Mouse (Mus musculus) heart, embryonic 16.5 days (tissue): ENCODE results near the gene Trabd2b. TPM values are rescaled to one million over a fixed set of nuclear protein-coding genes. Genes with fewer than 3 reads are reported as not detected.

Experiments used
- ATAC-seq: fragments of 200-750 bp; cut with Nextera tagmentation; replicated peaks from 2 replicates; pipeline ENCODE4 v1.8.0; 2017; ENCODE audit warnings: moderate number of reproducible peaks; ENCODE audit not compliant: insufficient read depth, low FRiP score; ENCODE audit errors: extremely low read depth
- H3K27ac ChIP-seq: fragments of 300-500 bp; sonication (generic); 2 replicates; pipeline ENCODE4 v1.5.1; 2014; ENCODE audit warnings: mild to moderate bottlenecking, low read length, control low read depth, moderate library complexity
- H3K27me3 ChIP-seq: fragments of 300-500 bp; sonication (generic); 2 replicates; pipeline ENCODE4 v1.6.1; 2014; ENCODE audit warnings: low read length, mixed read lengths; ENCODE audit not compliant: control insufficient read depth, insufficient read depth
- H3K36me3 ChIP-seq: fragments of 300-500 bp; sonication (generic); 2 replicates; pipeline ENCODE4 v1.6.1; 2014; ENCODE audit not compliant: control insufficient read depth, insufficient read depth
- H3K4me1 ChIP-seq: fragments of 300-500 bp; sonication (generic); 2 replicates; pipeline ENCODE4 v1.6.1; 2014; ENCODE audit warnings: low read length, mixed read lengths; ENCODE audit not compliant: control insufficient read depth, insufficient read depth
- H3K4me2 ChIP-seq: fragments of 300-500 bp; sonication (generic); 2 replicates; pipeline ENCODE4 v1.6.1; 2014; ENCODE audit warnings: low read depth, mild to moderate bottlenecking, control low read depth, low read length
- H3K4me3 ChIP-seq: fragments of 300-500 bp; sonication (generic); 2 replicates; pipeline ENCODE4 v1.5.1; 2014; ENCODE audit warnings: mild to moderate bottlenecking, control low read depth, low read length
- H3K9ac ChIP-seq: fragments of 300-500 bp; sonication (generic); 2 replicates; pipeline ENCODE4 v1.6.1; 2014; ENCODE audit warnings: low read length, control low read depth
- H3K9me3 ChIP-seq: fragments of 300-500 bp; sonication (generic); replicated peaks from 2 replicates; pipeline ENCODE4 v1.6.1; 2016; ENCODE audit warnings: low read length; ENCODE audit not compliant: control insufficient read depth
- WGBS: fragments of 180-500 bp; shearing (Covaris S2); extraction: QIAGEN DNeasy Blood & Tissue Kit; methylation state at CpG from one replicate; pipeline ENCODE4 v1.1.7; 2014; 5-methylcytosine and 5-hydroxymethylcytosine counted together
- polyA plus RNA-seq: library from polyadenylated mRNA; unstranded; fragments of >200 nt; fragmentation: Nextera tagmentation; extraction: Ambion mirVana; gene quantifications from 2 replicates; pipeline ENCODE4 v1.2.1, GENCODE M21; 2015

Gene Trabd2b
- polyA plus RNA-seq, 1 experiment from 2014 or later: 3.4 TPM

- WGBS: 73% methylated on average over 4 of the region's 4 CpGs
- Histone ChIP-seq H3K9ac (no peak overlapping the region), H3K36me3 (no peaks in the 10 kb centered on the region), H3K27ac (no peak overlapping the region), H3K27me3 (no peaks in the 10 kb centered on the region), H3K9me3 (no peaks in the 10 kb centered on the region), H3K4me3 (no peak overlapping the region), H3K4me1 (peaks cover 15% of the 10 kb centered on the region), H3K4me2 (no peak overlapping the region)
- no peak for ATAC-seq
Observed at GRCm38 (mm10) chr4:114519321-114519720, 112.8 kb downstream of the Trabd2b start.

- no peaks in the 10 kb centered on the region for H3K9me3 ChIP-seq
- peaks cover 12% of the 10 kb centered on the region for H3K4me1 ChIP-seq
- no peaks in the 10 kb centered on the region for H3K27me3 ChIP-seq
- no peaks in the 10 kb centered on the region for H3K36me3 ChIP-seq
- H3K27ac ChIP-seq: no peak overlapping the region
- 83% methylated on average over 3 of the region's 3 CpGs for WGBS
- ATAC-seq: no peak
- no peak overlapping the region for H3K9ac ChIP-seq
- no peak overlapping the region for H3K4me2 ChIP-seq
- no peak overlapping the region for H3K4me3 ChIP-seq
Observed at GRCm38 (mm10) chr4:114519966-114520365, 113.4 kb downstream of the Trabd2b start.

GRCm38 (mm10) chr4:114523335-114524188 is 117.0 kb downstream of the Trabd2b start:
- no peaks in the 10 kb centered on the region for H3K4me1 ChIP-seq
- H3K27me3 ChIP-seq: no peaks in the 10 kb centered on the region
- 75% methylated on average over 5 of the region's 5 CpGs for WGBS
- no peaks in the 10 kb centered on the region for H3K9me3 ChIP-seq
- no peak overlapping the region for H3K27ac ChIP-seq
- no peak overlapping the region for H3K4me3 ChIP-seq
- H3K9ac ChIP-seq: no peak overlapping the region
- no peaks in the 10 kb centered on the region for H3K36me3 ChIP-seq
- no peak overlapping the region for H3K4me2 ChIP-seq
- ATAC-seq: no peak

- WGBS: 74% methylated on average over 6 of the region's 6 CpGs
- H3K27ac ChIP-seq: no peak overlapping the region
Observed at GRCm38 (mm10) chr4:114531591-114531990, 125.1 kb downstream of the Trabd2b start.

GRCm38 (mm10) chr4:114533894-114534754 is 127.6 kb downstream of the Trabd2b start:
- Histone ChIP-seq H3K9ac (no peak overlapping the region), H3K4me1 (peaks cover 13% of the 10 kb centered on the region), H3K9me3 (no peaks in the 10 kb centered on the region), H3K4me2 (no peak overlapping the region), H3K4me3 (no peak overlapping the region), H3K36me3 (no peaks in the 10 kb centered on the region), H3K27me3 (0 out of 2 replicates have a peak, but pooled peaks cover 6% of the 10 kb centered on the region), H3K27ac (peak overlapping the region; percentile 3; the same call in 1 of the 2 replicates)
- peak; percentile 65 for ATAC-seq
- 66% methylated on average over 4 of the region's 4 CpGs for WGBS

More at GRCm38 (mm10) chr4:114531591-114531990, 125.1 kb downstream of the Trabd2b start:
- H3K36me3 ChIP-seq: no peaks in the 10 kb centered on the region
- no peak overlapping the region for H3K4me3 ChIP-seq
- H3K4me2 ChIP-seq: no peak overlapping the region
- ATAC-seq: no peak
- H3K9me3 ChIP-seq: no peaks in the 10 kb centered on the region
- no peak overlapping the region for H3K9ac ChIP-seq
- 0 out of 2 replicates have a peak, but pooled peaks cover 6% of the 10 kb centered on the region for H3K27me3 ChIP-seq
- H3K4me1 ChIP-seq: peaks cover 13% of the 10 kb centered on the region

GRCm38 (mm10) chr4:114537376-114537974 is 131.0 kb downstream of the Trabd2b start:
- Histone ChIP-seq H3K27ac (no peak overlapping the region), H3K36me3 (no peaks in the 10 kb centered on the region), H3K9me3 (no peaks in the 10 kb centered on the region), H3K27me3 (no peaks in the 10 kb centered on the region), H3K4me2 (no peak overlapping the region), H3K4me1 (peaks cover 13% of the 10 kb centered on the region), H3K4me3 (no peak overlapping the region), H3K9ac (no peak overlapping the region)
- no peak for ATAC-seq
- 77% methylated on average over 6 of the region's 6 CpGs for WGBS

- Histone ChIP-seq H3K4me3 (no peak overlapping the region), H3K9me3 (no peaks in the 10 kb centered on the region), H3K4me1 (no peaks in the 10 kb centered on the region), H3K36me3 (no peaks in the 10 kb centered on the region), H3K27me3 (no peaks in the 10 kb centered on the region), H3K27ac (no peak overlapping the region), H3K9ac (no peak overlapping the region), H3K4me2 (no peak overlapping the region)
- WGBS: 87% methylated on average over 7 of the region's 7 CpGs
- no peak for ATAC-seq
Observed at GRCm38 (mm10) chr4:114540031-114540430, 133.5 kb downstream of the Trabd2b start.

GRCm38 (mm10) chr4:114541221-114541620 is 134.7 kb downstream of the Trabd2b start:
- ATAC-seq: no peak
- H3K27ac ChIP-seq: no peak overlapping the region
- H3K9me3 ChIP-seq: no peaks in the 10 kb centered on the region
- no peak overlapping the region for H3K4me2 ChIP-seq
- no peaks in the 10 kb centered on the region for H3K4me1 ChIP-seq
- no peaks in the 10 kb centered on the region for H3K36me3 ChIP-seq
- WGBS: 80% methylated on average over 1 of the region's 1 CpGs
- no peaks in the 10 kb centered on the region for H3K27me3 ChIP-seq
- no peak overlapping the region for H3K4me3 ChIP-seq
- H3K9ac ChIP-seq: no peak overlapping the region
